ENCODE assay signal across 26 mouse cellular contexts in the genomic region with DNA sequence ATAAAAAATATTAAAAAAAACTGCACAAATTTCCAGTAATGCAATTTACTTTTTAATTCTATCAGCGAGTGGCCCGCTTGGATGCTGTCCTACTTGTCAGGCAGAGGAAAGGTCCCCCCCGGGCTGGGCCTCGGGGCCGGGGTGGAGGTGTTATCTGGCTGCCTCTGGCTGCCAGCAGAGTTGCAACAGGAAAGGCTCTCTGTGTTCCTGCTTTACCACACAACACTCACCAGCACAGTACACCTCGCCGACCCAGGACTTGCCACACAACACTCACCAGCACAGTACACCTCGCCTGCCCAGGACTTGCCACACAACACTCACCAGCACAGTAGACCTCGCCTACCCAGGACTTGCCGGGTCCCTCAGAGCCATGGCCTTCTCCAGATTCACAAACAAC. TPM values are rescaled to one million over a fixed set of nuclear protein-coding genes. Genes with fewer than 3 reads are reported as not detected.
A peak's percentile ranks its signal among the peaks of the same experiment; 100 is the strongest.
DNase-seq lines count a peak whose midpoint lies in the region; ATAC-seq and TF ChIP-seq lines count a peak whose summit lies in the region.
"Had no signal": no experiment of that assay in that cellular context is flagged by ENCODE, and none has a peak within 500 bp of the region (broad histone marks: within the 10 kb centered on the region; RNA-seq: fewer than 3 reads in every experiment).

No protein-coding gene starts in this region.

- 51% methylated on average over 10 of the region's 10 CpGs for WGBS in heart, embryonic 13.5 days
- 83% methylated on average over 10 of the region's 10 CpGs for WGBS in stomach, embryonic 15.5 days
- WGBS in stomach, postnatal 0 days: 87% methylated on average over 10 of the region's 10 CpGs
- WGBS in kidney, embryonic 14.5 days: 88% methylated on average over 10 of the region's 10 CpGs

- H3K4me3 ChIP-seq in heart, embryonic 13.5 days: no peak overlapping the region
- no peak overlapping the region for H3K4me3 ChIP-seq in stomach, embryonic 15.5 days (replicated peaks)
- H3K4me3 ChIP-seq in stomach, postnatal 0 days (ENCODE audit: low read depth, low read length): no peak overlapping the region
- no peak overlapping the region for H3K4me3 ChIP-seq in kidney, embryonic 14.5 days (ENCODE audit: low read length)
- H3K4me3 ChIP-seq: forebrain, embryonic 10.5 days; heart, adult 2 months; limb, embryonic 13.5 days; liver, embryonic 15.5 days; lung, embryonic 15.5 days; neural tube, embryonic 15.5 days had no signal

- H3K27me3 ChIP-seq in heart, embryonic 13.5 days (replicated peaks): no peaks in the 10 kb centered on the region
- H3K27me3 ChIP-seq in stomach, embryonic 15.5 days (replicated peaks): no peaks in the 10 kb centered on the region
- no peaks in the 10 kb centered on the region for H3K27me3 ChIP-seq in stomach, postnatal 0 days (ENCODE audit: control insufficient read depth, insufficient read depth, low read length)
- no peaks in the 10 kb centered on the region for H3K27me3 ChIP-seq in kidney, embryonic 14.5 days (ENCODE audit: control insufficient read depth, insufficient read depth, low read length)
- H3K27me3 ChIP-seq: limb, embryonic 13.5 days; liver, embryonic 15.5 days; lung, embryonic 15.5 days; neural tube, embryonic 15.5 days had no signal

- peaks cover 8% of the 10 kb centered on the region for H3K9me3 ChIP-seq in heart, embryonic 13.5 days
- H3K9me3 ChIP-seq in stomach, embryonic 15.5 days: no peaks in the 10 kb centered on the region
- H3K9me3 ChIP-seq in stomach, postnatal 0 days (ENCODE audit: control insufficient read depth, low read length): 0 out of 2 replicates have a peak, but pooled peaks cover 3% of the 10 kb centered on the region
- H3K9me3 ChIP-seq in kidney, embryonic 14.5 days (ENCODE audit: control insufficient read depth, low read length): no peaks in the 10 kb centered on the region; the same call in 1 of the 2 replicates
- H3K9me3 ChIP-seq: liver, embryonic 15.5 days; lung, embryonic 15.5 days; neural tube, embryonic 15.5 days had no signal

- 0 out of 2 replicates have a peak overlapping the region, but pooled peaks have one; percentile 50 for H3K9ac ChIP-seq in heart, embryonic 13.5 days
- H3K9ac ChIP-seq in stomach, embryonic 15.5 days: no peak overlapping the region
- H3K9ac ChIP-seq in stomach, postnatal 0 days (ENCODE audit: low read length): no peak overlapping the region
- no peak overlapping the region for H3K9ac ChIP-seq in kidney, embryonic 14.5 days (ENCODE audit: low read depth, low read length)
- H3K9ac ChIP-seq: hindbrain, embryonic 14.5 days; limb, embryonic 13.5 days; liver, embryonic 15.5 days; lung, embryonic 15.5 days; neural tube, embryonic 15.5 days had no signal

- peaks cover 35% of the 10 kb centered on the region for H3K4me1 ChIP-seq in heart, embryonic 13.5 days
- no peaks in the 10 kb centered on the region for H3K4me1 ChIP-seq in stomach, embryonic 15.5 days
- H3K4me1 ChIP-seq in stomach, postnatal 0 days (replicated peaks; ENCODE audit: control insufficient read depth, insufficient read depth): no peaks in the 10 kb centered on the region
- no peaks in the 10 kb centered on the region for H3K4me1 ChIP-seq in kidney, embryonic 14.5 days (ENCODE audit: control insufficient read depth, insufficient read depth, low read length)
- H3K4me1 ChIP-seq: forebrain, embryonic 10.5 days; lung, embryonic 15.5 days; neural tube, embryonic 15.5 days had no signal

- no peak for TF ChIP-seq EP300 in stomach, postnatal 0 days (optimal IDR thresholded peaks at IDR 0.05)

- intact Hi-C loops in heart, postnatal 10 days (cut with DNase I): no loop called here

- no peak for DNase-seq in heart, adult 8-10 months (ENCODE audit: low spot score)
- DNase-seq in stomach, postnatal 0 days (ENCODE audit: low spot score): no peak
- DNase-seq in heart, postnatal 10 days: peak; percentile 27 to 36
- no peak for DNase-seq in ovary, postnatal 10 days (ENCODE audit: low spot score)
- DNase-seq: adrenal gland, postnatal 10 days; cerebellum, adult 2 months; cerebellum, postnatal 36 days; gastrocnemius, postnatal 14 days; kidney, adult 8-10 months; kidney, postnatal 14 days; layer of hippocampus, postnatal 36 days; lung, postnatal 36 days had no signal

- no peak for TF ChIP-seq CTCF in stomach, postnatal 0 days (IDR thresholded peaks at IDR 0.05; ENCODE audit: low read depth)

- H3K36me3 ChIP-seq in heart, embryonic 13.5 days: peaks cover 35% of the 10 kb centered on the region
- H3K36me3 ChIP-seq in stomach, embryonic 15.5 days: 0 out of 2 replicates have a peak, but pooled peaks cover 6% of the 10 kb centered on the region
- peaks cover 3% of the 10 kb centered on the region; the same call in 1 of the 2 replicates for H3K36me3 ChIP-seq in stomach, postnatal 0 days (ENCODE audit: control insufficient read depth, insufficient read depth, low read length)
- peaks cover 18% of the 10 kb centered on the region for H3K36me3 ChIP-seq in kidney, embryonic 14.5 days (ENCODE audit: control insufficient read depth, insufficient read depth, low read length)

- ATAC-seq in heart, embryonic 13.5 days (ENCODE audit: extremely low read depth, insufficient number of reproducible peaks, low FRiP score, low TSS enrichment): no peak
- 0 out of 2 replicates have a peak, but pooled peaks have one; percentile 31 for ATAC-seq in stomach, embryonic 15.5 days (ENCODE audit: insufficient read depth, low FRiP score, low read depth)
- ATAC-seq in stomach, postnatal 0 days (ENCODE audit: low FRiP score, low TSS enrichment): no peak
- ATAC-seq in megakaryocyte-erythroid progenitor cell, adult 5-6 weeks (replicated peaks; ENCODE audit: low FRiP score, low TSS enrichment, poor library complexity, severe bottlenecking): peak; percentile 79
- ATAC-seq in kidney, embryonic 14.5 days (ENCODE audit: low FRiP score, low TSS enrichment): no peak
- ATAC-seq: activated CD4-positive, CD25-positive, alpha-beta regulatory T cell, adult 4 months; forebrain, embryonic 16.5 days had no signal

- H3K4me2 ChIP-seq in heart, embryonic 13.5 days: no peak overlapping the region
- H3K4me2 ChIP-seq in stomach, embryonic 15.5 days: no peak overlapping the region
- H3K4me2 ChIP-seq in stomach, postnatal 0 days (replicated peaks; ENCODE audit: low read depth): no peak overlapping the region
- no peak overlapping the region for H3K4me2 ChIP-seq in kidney, embryonic 14.5 days (replicated peaks; ENCODE audit: low read depth, low read length)
- H3K4me2 ChIP-seq: hindbrain, embryonic 14.5 days; limb, embryonic 13.5 days; liver, embryonic 15.5 days; lung, embryonic 15.5 days; midbrain, embryonic 11.5 days; neural tube, embryonic 15.5 days had no signal

- H3K27ac ChIP-seq in heart, embryonic 13.5 days (replicated peaks): peak overlapping the region; percentile 47
- no peak overlapping the region for H3K27ac ChIP-seq in stomach, embryonic 15.5 days
- H3K27ac ChIP-seq in stomach, postnatal 0 days (replicated peaks): no peak overlapping the region
- no peak overlapping the region for H3K27ac ChIP-seq in kidney, embryonic 14.5 days (ENCODE audit: low read depth, low read length)
- H3K27ac ChIP-seq: forebrain, embryonic 10.5 days; heart, adult 2 months; hindbrain, embryonic 14.5 days; limb, embryonic 13.5 days; liver, embryonic 15.5 days; lung, embryonic 15.5 days; neural tube, embryonic 15.5 days had no signal

RNA-seq across cellular contexts. Expression of a gene that starts 38.8 kb away (rescaled TPM):
- polyA plus RNA-seq in heart, embryonic 13.5 days (2015; fragmentation: Nextera tagmentation; extraction: Ambion mirVana): 31.8 and 34.4 TPM in 2 replicates
- 10 to 100 TPM; 39.7 to 57.5 (median 49.8) TPM for total RNA-seq in heart, adult 8-10 months (2022)
- 55.9 and 56.3 TPM in 2 replicates for polyA plus RNA-seq in stomach, embryonic 15.5 days (2015; fragmentation: Nextera tagmentation; extraction: Ambion mirVana)
- 25.8 and 35.6 TPM in 2 replicates for polyA plus RNA-seq in stomach, postnatal 0 days (2015; fragmentation: Nextera tagmentation; extraction: Ambion mirVana)
- total RNA-seq in heart, postnatal 10 days (2021): 10 to 100 TPM; 35.6 to 39.4 TPM
- 18.8 and 19.9 TPM in 2 replicates for total RNA-seq in megakaryocyte-erythroid progenitor cell, adult 5-6 weeks (2014; fragmentation: Nextera tagmentation)
- total RNA-seq in megakaryocyte-erythroid progenitor cell, adult 5-6 weeks (2017): 18.2 and 20.2 TPM in 2 replicates
- 46.4 and 53.0 TPM in 2 replicates for polyA plus RNA-seq in kidney, embryonic 14.5 days (2014; fragmentation: Nextera tagmentation; extraction: Ambion mirVana)

Comparison
In these comparisons a context has a peak if more than half of its experiments do, and no peak if none do; other contexts are left out.
1. ATAC-seq: peak in stomach, embryonic 15.5 days (single experiment) and megakaryocyte-erythroid progenitor cell, adult 5-6 weeks (single experiment); none in heart, embryonic 13.5 days (single experiment), stomach, postnatal 0 days (single experiment) and kidney, embryonic 14.5 days (single experiment).
2. DNase-seq: peak in heart, postnatal 10 days (2 of 2); none in heart, adult 8-10 months (single experiment), stomach, postnatal 0 days (single experiment) and ovary, postnatal 10 days (single experiment).